Mouse (Mus musculus) bone marrow macrophage, adult 2 months (primary cell): ENCODE measurements around the gene Emc9.

Source experiments
- CTCF ChIP-seq: IDR thresholded peaks from 2 replicates; pipeline ENCODE4 v1.5.1; 2012; ENCODE audit warnings: low read depth, mild to moderate bottlenecking, low read length, moderate library complexity
- POLR2A ChIP-seq: IDR thresholded peaks from 2 replicates; pipeline ENCODE4 v1.6.1; 2012; ENCODE audit warnings: mild to moderate bottlenecking, low read depth, low read length, borderline replicate concordance

GRCm38 (mm10) chr14:55616844-55617243 is 31.7 kb upstream of the Emc9 start:
- TF ChIP-seq CTCF (no peak), POLR2A (no peak)
